ENCODE assay signal across 8 mouse cellular contexts in genomic region chr5:62765459-62765783, GRCm38 (mm10). TPM values are rescaled to one million over a fixed set of nuclear protein-coding genes. Genes with fewer than 3 reads are reported as not detected.
A peak's percentile ranks its signal among the peaks of the same experiment; 100 is the strongest.
DNase-seq lines count a peak whose midpoint lies in the region; ATAC-seq and TF ChIP-seq lines count a peak whose summit lies in the region.

No protein-coding gene starts in this region.

- dilution Hi-C loops in CH12.LX (cut with MboI; ENCODE audit: extremely low pct_ligation_motif_present, extremely low pct_unique_long_range_greater_than_20kb, low sequenced_read_pairs), result no loop called here

- TF ChIP-seq RAD21 in CH12.LX (IDR thresholded peaks at IDR 0.05; ENCODE audit: low read depth, low read length), result no peak

- peak overlapping the region; percentile 23 for H3K4me2 ChIP-seq in CH12.LX (ENCODE audit: insufficient read depth, low read depth, poor library complexity, severe bottlenecking)
- H3K4me2 ChIP-seq in liver, postnatal 0 days (ENCODE audit: low read depth, low read length), result peak overlapping the region; percentile 71

- TF ChIP-seq EP300 in CH12.LX (IDR thresholded peaks at IDR 0.05; ENCODE audit: low read length), result no peak
- TF ChIP-seq EP300 in liver, postnatal 0 days (IDR thresholded peaks at IDR 0.05; ENCODE audit: low read depth), result no peak

- in situ Hi-C loops in CH12.LX (cut with MboI; ENCODE audit: low pct_ligation_motif_present, low pct_unique_long_range_greater_than_20kb, low sequenced_read_pairs), result no loop called here

- H3K9me3 ChIP-seq in CH12.LX (replicated peaks; ENCODE audit: low read length), result no peaks in the 10 kb centered on the region
- H3K9me3 ChIP-seq in liver, postnatal 0 days (ENCODE audit: low read length), result no peaks in the 10 kb centered on the region

- peaks cover 11 to 41% of the 10 kb centered on the region in 2 experiments; a peak in 3 of 4 replicates for H3K4me1 ChIP-seq in CH12.LX (ENCODE audit: control insufficient read depth in 1 of 2, insufficient read depth in 2 of 2)
- peaks cover 16% of the 10 kb centered on the region for H3K4me1 ChIP-seq in liver, postnatal 0 days (ENCODE audit: insufficient read depth)

- H3K4me3 ChIP-seq in gastrocnemius, adult 2 months, result peak overlapping the region; percentile 76
- H3K4me3 ChIP-seq in CH12.LX (replicated peaks in 1 of 3; ENCODE audit: low read depth in 2 of 3, low read length in 2 of 3, poor library complexity in 1 of 3), result peak overlapping the region; percentile 72 to 85 (median 73)
- peak overlapping the region; percentile 59 for H3K4me3 ChIP-seq in liver, postnatal 0 days (ENCODE audit: low read depth, low read length)

- no peak for DNase-seq in gastrocnemius, adult 2 months
- no peak for DNase-seq in gastrocnemius, postnatal 4 days (ENCODE audit: low spot score in 2 of 2)
- no peak for DNase-seq in CH12.LX (ENCODE audit: extremely low read depth)
- DNase-seq in gonadal fat pad, adult 2 months (ENCODE audit: low read depth), result peak; percentile 23
- no peak for DNase-seq in liver, postnatal 0 days
- DNase-seq in gastrocnemius, postnatal 10 days, result no peak
- no peak for DNase-seq in retina, embryonic 14.5 days (ENCODE audit: low spot score)
- no peak for DNase-seq in spleen, postnatal 10 days (ENCODE audit: low spot score in 2 of 2)

- 0 out of 2 replicates have a peak, but pooled peaks cover 5% of the 10 kb centered on the region for H3K79me2 ChIP-seq in CH12.LX (replicated peaks; ENCODE audit: control insufficient read depth, extremely low read depth, insufficient read depth, poor library complexity, severe bottlenecking)

- 20% methylated on average over 5 of the region's 5 CpGs for WGBS in liver, postnatal 0 days (ENCODE audit: insufficient replicate concordance)

- intact Hi-C loops in gastrocnemius, adult 2 months (cut with DNase I), result no loop called here

- peak; percentile 5; the same call in 1 of the 2 replicates for ATAC-seq in liver, postnatal 0 days

- H3K27me3 ChIP-seq in CH12.LX (replicated peaks), result no peaks in the 10 kb centered on the region
- no peaks in the 10 kb centered on the region for H3K27me3 ChIP-seq in liver, postnatal 0 days (ENCODE audit: insufficient read depth, low read length)

- peak overlapping the region; percentile 76 for H3K27ac ChIP-seq in gastrocnemius, adult 2 months
- H3K27ac ChIP-seq in CH12.LX (ENCODE audit: insufficient read depth, low read depth), result no peak overlapping the region
- peak overlapping the region; percentile 68 for H3K27ac ChIP-seq in liver, postnatal 0 days (ENCODE audit: low read depth)

- H3K36me3 ChIP-seq in CH12.LX (replicated peaks in 1 of 2; ENCODE audit: control insufficient read depth in 1 of 2, insufficient read depth in 1 of 2, low read length in 1 of 2), result peaks cover 0 to 3% of the 10 kb centered on the region in 2 experiments
- no peaks in the 10 kb centered on the region for H3K36me3 ChIP-seq in liver, postnatal 0 days (replicated peaks; ENCODE audit: insufficient read depth, low read length)

- H3K9ac ChIP-seq in CH12.LX (ENCODE audit: insufficient read depth, low read depth), result peak overlapping the region; percentile 94
- H3K9ac ChIP-seq in liver, postnatal 0 days (replicated peaks), result peak overlapping the region; percentile 72

- no peak for TF ChIP-seq CTCF in gastrocnemius, adult 2 months (IDR thresholded peaks at IDR 0.05)
- TF ChIP-seq CTCF in CH12.LX (conservative IDR thresholded peaks at IDR 0.05 in 1 of 2, IDR thresholded peaks at IDR 0.05 in 1 of 2; ENCODE audit: low read depth in 2 of 2, low read length in 2 of 2), result no peak
- TF ChIP-seq CTCF in liver, postnatal 0 days (IDR thresholded peaks at IDR 0.05; ENCODE audit: low read depth), result no peak

- no peak for TF ChIP-seq POLR2A in CH12.LX (IDR thresholded peaks at IDR 0.05; ENCODE audit: low read depth, low read length)

TF ChIP-seq in CH12.LX, 34 proteins besides CTCF, POLR2A, EP300 and RAD21:
- TF ChIP-seq IRF4 (IDR thresholded peaks at IDR 0.05; ENCODE audit: low read depth, low read length) (0 out of 2 replicates have a peak, but pooled peaks have one; percentile 21), TBP (conservative IDR thresholded peaks at IDR 0.05; ENCODE audit: low read depth, low read length) (no peak), BHLHE40 (IDR thresholded peaks at IDR 0.05; ENCODE audit: low read depth, low read length) (no peak)

RNA-seq across cellular contexts. Expression of gene Arap2, which starts 0.5 kb away (rescaled TPM):
- 1 to 10 TPM; 1.0 to 1.9 TPM for total RNA-seq in gastrocnemius, adult 2 months (2021)
- total RNA-seq in gastrocnemius, postnatal 4 days (2021), result 1 to 10 TPM; 3.0 to 3.2 TPM
- total RNA-seq in CH12.LX (2012; rRNA removed) (7.1 and 9.4 TPM in 2 replicates), CH12.LX (2014; rRNA removed) (15.1 and 17.7 TPM in 2 replicates)
- 6.1 and 6.6 TPM in 2 replicates for polyA plus RNA-seq in CH12.LX (2012; ENCODE audit: insufficient read length, low read depth)
- 5.9 and 9.8 TPM in 2 replicates for polyA plus RNA-seq in gonadal fat pad, adult 2 months (2012; rRNA removed)
- polyA plus RNA-seq in liver, postnatal 0 days (2015; fragmentation: Nextera tagmentation; extraction: Ambion mirVana), result 6.8 and 7.9 TPM in 2 replicates
- total RNA-seq in gastrocnemius, postnatal 10 days (2021), result 1 to 10 TPM; 2.1 to 3.6 TPM

RNA-seq across cellular contexts. Expression of gene Dthd1, which starts 48.2 kb away (rescaled TPM):
- total RNA-seq in gastrocnemius, adult 2 months (2021), result not detected
- not detected for total RNA-seq in gastrocnemius, postnatal 4 days (2021)
- total RNA-seq in CH12.LX (2012; rRNA removed), result not detected in 2 replicates
- not detected in 2 replicates for total RNA-seq in CH12.LX (2014; rRNA removed)
- polyA plus RNA-seq in CH12.LX (2012; ENCODE audit: insufficient read length, low read depth), result not detected in 2 replicates
- polyA plus RNA-seq in gonadal fat pad, adult 2 months (2012; rRNA removed), result not detected in 2 replicates
- not detected in 2 replicates for polyA plus RNA-seq in liver, postnatal 0 days (2015; fragmentation: Nextera tagmentation; extraction: Ambion mirVana)
- total RNA-seq in gastrocnemius, postnatal 10 days (2021), result not detected
